Mouse (Mus musculus) embryonic facial prominence, embryonic 11.5 days (tissue): ENCODE data around the gene Parva. TPM values are rescaled to one million over a fixed set of nuclear protein-coding genes. Genes with fewer than 3 reads are reported as not detected.

ENCODE experiments used
- ATAC-seq: fragments of 200-750 bp; cut with Nextera tagmentation; replicated peaks from 2 replicates; pipeline ENCODE4 v1.8.0; 2017; ENCODE audit warnings: low read depth; ENCODE audit not compliant: insufficient number of reproducible peaks, low FRiP score, low TSS enrichment
- DNase-seq: peaks from one replicate; pipeline ENCODE4 v3.0.0-alpha.2; 2015; ENCODE audit warnings: low spot score
- H3K27ac ChIP-seq: fragments of 300-500 bp; sonication (generic); replicated peaks from 2 replicates; pipeline ENCODE4 v1.5.1; 2014; ENCODE audit warnings: mild to moderate bottlenecking, low read depth, low read length, control low read depth
- H3K27me3 ChIP-seq: fragments of 300-500 bp; sonication (generic); 2 replicates; pipeline ENCODE4 v1.6.1; 2014; ENCODE audit warnings: mild to moderate bottlenecking, low read length, moderate library complexity, mixed read lengths; ENCODE audit not compliant: control insufficient read depth, insufficient read depth
- H3K36me3 ChIP-seq: fragments of 300-500 bp; sonication (generic); replicated peaks from 2 replicates; pipeline ENCODE4 v1.6.1; 2014; ENCODE audit warnings: low read depth, mild to moderate bottlenecking, low read length, moderate library complexity, mixed read lengths; ENCODE audit not compliant: control insufficient read depth, insufficient read depth
- H3K4me1 ChIP-seq: fragments of 300-500 bp; sonication (generic); 2 replicates; pipeline ENCODE4 v1.6.1; 2014; ENCODE audit warnings: low read length, mixed read lengths; ENCODE audit not compliant: control insufficient read depth, insufficient read depth
- H3K4me2 ChIP-seq: fragments of 300-500 bp; sonication (generic); 2 replicates; pipeline ENCODE4 v1.6.1; 2014; ENCODE audit warnings: low read depth, mild to moderate bottlenecking, control low read depth, low read length, moderate library complexity
- H3K4me3 ChIP-seq: fragments of 300-500 bp; sonication (generic); 2 replicates; pipeline ENCODE4 v1.5.1; 2014; ENCODE audit warnings: low read depth, low read length, control low read depth
- H3K9ac ChIP-seq: fragments of 300-500 bp; sonication (generic); replicated peaks from 2 replicates; pipeline ENCODE4 v1.6.1; 2014; ENCODE audit warnings: mild to moderate bottlenecking, control low read depth, low read length
- H3K9me3 ChIP-seq: fragments of 300-500 bp; sonication (generic); replicated peaks from 2 replicates; pipeline ENCODE4 v1.6.1; 2016; ENCODE audit warnings: mild to moderate bottlenecking, low read length, inconsistent platforms, mixed read lengths; ENCODE audit not compliant: control insufficient read depth
- WGBS: fragments of 180-500 bp; shearing (Covaris S2); extraction: QIAGEN DNeasy Blood & Tissue Kit; methylation state at CpG from one replicate; pipeline ENCODE4 v1.1.7; 2014; 5-methylcytosine and 5-hydroxymethylcytosine counted together
- polyA plus RNA-seq: library from polyadenylated mRNA; unstranded; fragments of >200 nt; fragmentation: Nextera tagmentation; extraction: Ambion mirVana; gene quantifications from 2 replicates; pipeline ENCODE4 v1.2.1, GENCODE M21; 2014

Gene Parva
- polyA plus RNA-seq, 1 experiment from 2014 or later = 77.2 TPM

- H3K9ac ChIP-seq = no peak overlapping the region
- WGBS = 68% methylated on average over 1 of the region's 1 CpGs
- no peak overlapping the region for H3K4me2 ChIP-seq
- no peaks in the 10 kb centered on the region for H3K27me3 ChIP-seq
- H3K4me3 ChIP-seq = no peak overlapping the region
- ATAC-seq (no peak), DNase-seq (no peak)
- no peak overlapping the region for H3K27ac ChIP-seq
- H3K4me1 ChIP-seq = no peaks in the 10 kb centered on the region
- H3K9me3 ChIP-seq = no peaks in the 10 kb centered on the region
- no peaks in the 10 kb centered on the region for H3K36me3 ChIP-seq
Measured at GRCm38 (mm10) chr7:112481031-112481430, 53.7 kb downstream of the Parva start.

- H3K4me3 ChIP-seq = no peak overlapping the region
- H3K4me1 ChIP-seq = no peaks in the 10 kb centered on the region
- DNase-seq = no peak
- H3K36me3 ChIP-seq = no peaks in the 10 kb centered on the region
- no peaks in the 10 kb centered on the region for H3K27me3 ChIP-seq
- H3K4me2 ChIP-seq = no peak overlapping the region
- no peak for ATAC-seq
- no peak overlapping the region; the same call in 1 of the 2 replicates for H3K9ac ChIP-seq
- H3K9me3 ChIP-seq = no peaks in the 10 kb centered on the region
- H3K27ac ChIP-seq = peak overlapping the region; percentile 35; the same call in 1 of the 2 replicates
- 90% methylated on average over 7 of the region's 7 CpGs for WGBS
Measured at GRCm38 (mm10) chr7:112482572-112482971, 55.3 kb downstream of the Parva start.

GRCm38 (mm10) chr7:112483382-112483781 is 56.1 kb downstream of the Parva start:
- H3K9ac ChIP-seq = no peak overlapping the region
- no peak overlapping the region for H3K4me2 ChIP-seq
- H3K36me3 ChIP-seq = no peaks in the 10 kb centered on the region
- H3K4me3 ChIP-seq = no peak overlapping the region
- ATAC-seq (0 out of 2 replicates have a peak, but pooled peaks have one; percentile 71), DNase-seq (no peak)
- WGBS = 12% methylated on average over 2 of the region's 2 CpGs
- no peaks in the 10 kb centered on the region for H3K27me3 ChIP-seq
- no peaks in the 10 kb centered on the region for H3K4me1 ChIP-seq
- H3K27ac ChIP-seq = peak overlapping the region; percentile 35; the same call in 1 of the 2 replicates
- no peaks in the 10 kb centered on the region for H3K9me3 ChIP-seq

GRCm38 (mm10) chr7:112490825-112491224 is 63.5 kb downstream of the Parva start:
- 59% methylated on average over 2 of the region's 2 CpGs for WGBS
- H3K27ac ChIP-seq = no peak overlapping the region
- H3K4me3 ChIP-seq = no peak overlapping the region
- no peaks in the 10 kb centered on the region for H3K9me3 ChIP-seq
- H3K36me3 ChIP-seq = no peaks in the 10 kb centered on the region
- no peak overlapping the region for H3K4me2 ChIP-seq
- DNase-seq = no peak
- H3K9ac ChIP-seq = no peak overlapping the region
- H3K27me3 ChIP-seq = no peaks in the 10 kb centered on the region
- H3K4me1 ChIP-seq = no peaks in the 10 kb centered on the region; the same call in 1 of the 2 replicates
- ATAC-seq = no peak

GRCm38 (mm10) chr7:112491737-112492136 is 64.4 kb downstream of the Parva start:
- 44% methylated on average over 1 of the region's 1 CpGs for WGBS

GRCm38 (mm10) chr7:112495950-112496349 is 68.6 kb downstream of the Parva start:
- peaks cover 2% of the 10 kb centered on the region for H3K4me1 ChIP-seq
- no peak overlapping the region for H3K4me3 ChIP-seq
- 82% methylated on average over 8 of the region's 8 CpGs for WGBS
- no peak for ATAC-seq
- no peaks in the 10 kb centered on the region for H3K36me3 ChIP-seq
- H3K27me3 ChIP-seq = no peaks in the 10 kb centered on the region
- H3K9ac ChIP-seq = no peak overlapping the region
- H3K4me2 ChIP-seq = no peak overlapping the region
- H3K9me3 ChIP-seq = no peaks in the 10 kb centered on the region
- H3K27ac ChIP-seq = no peak overlapping the region
- no peak for DNase-seq

More at GRCm38 (mm10) chr7:112491737-112492136, 64.4 kb downstream of the Parva start:
- H3K27ac ChIP-seq = no peak overlapping the region
- ATAC-seq (no peak), DNase-seq (no peak)
- no peaks in the 10 kb centered on the region for H3K9me3 ChIP-seq
- H3K27me3 ChIP-seq = no peaks in the 10 kb centered on the region
- no peak overlapping the region for H3K9ac ChIP-seq
- no peak overlapping the region for H3K4me3 ChIP-seq
- H3K36me3 ChIP-seq = no peaks in the 10 kb centered on the region
- no peak overlapping the region for H3K4me2 ChIP-seq
- H3K4me1 ChIP-seq = no peaks in the 10 kb centered on the region; the same call in 1 of the 2 replicates

- Histone ChIP-seq H3K27me3 (no peaks in the 10 kb centered on the region), H3K4me3 (no peak overlapping the region), H3K4me2 (no peak overlapping the region), H3K9me3 (no peaks in the 10 kb centered on the region), H3K4me1 (peaks cover 2% of the 10 kb centered on the region), H3K9ac (no peak overlapping the region), H3K36me3 (no peaks in the 10 kb centered on the region), H3K27ac (no peak overlapping the region)
- ATAC-seq = no peak
- WGBS = 61% methylated on average over 7 of the region's 7 CpGs
- DNase-seq = no peak
Measured at GRCm38 (mm10) chr7:112496921-112497320, 69.6 kb downstream of the Parva start.

GRCm38 (mm10) chr7:112498591-112499301 is 71.4 kb downstream of the Parva start:
- H3K27ac ChIP-seq = no peak overlapping the region
- peaks cover 6% of the 10 kb centered on the region for H3K4me1 ChIP-seq
- ATAC-seq (no peak), DNase-seq (no peak)
- no peaks in the 10 kb centered on the region for H3K36me3 ChIP-seq
- H3K9me3 ChIP-seq = no peaks in the 10 kb centered on the region
- WGBS = 50% methylated on average over 9 of the region's 9 CpGs
- H3K27me3 ChIP-seq = no peaks in the 10 kb centered on the region
- H3K4me3 ChIP-seq = no peak overlapping the region
- no peak overlapping the region for H3K4me2 ChIP-seq
- no peak overlapping the region for H3K9ac ChIP-seq
